Mouse (Mus musculus) c-Kit-positive CD71-negative TER-119-negative erythroid progenitor cells, embryonic 14.5 days (primary cell): ENCODE data around the gene Thrap3.
"Not testable (repeated sequence)": the region's sequence is repeated elsewhere in the genome, so short reads cannot be mapped to it uniquely, and the experiment has no call there.

ENCODE experiments used
- DNase-seq: peaks from one replicate; pipeline ENCODE4 v3.0.0-alpha.2; 2013; ENCODE audit warnings: low read depth

Gene Thrap3

DNA sequence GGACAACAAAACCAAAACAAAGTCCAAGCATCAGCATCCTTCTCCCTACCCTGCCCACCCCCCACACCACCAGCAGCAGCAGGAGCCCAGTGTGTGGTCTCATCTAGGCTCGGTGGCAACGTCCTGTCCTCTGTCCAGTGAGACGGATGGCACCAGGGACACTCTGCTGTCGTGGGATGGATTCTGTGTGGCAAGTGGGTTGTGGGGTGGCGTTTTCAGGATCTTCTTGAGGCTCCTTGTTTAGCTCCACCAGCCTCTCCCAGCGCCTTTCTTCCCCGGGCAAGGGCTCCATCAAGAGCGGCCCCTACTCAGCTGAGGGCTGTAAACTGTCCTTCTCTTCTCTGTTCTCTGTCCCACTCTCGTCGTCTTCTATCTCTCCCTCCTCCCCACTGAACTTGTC is 37.5 kb downstream of the Thrap3 start:
- not testable (repeated sequence) for DNase-seq

DNA sequence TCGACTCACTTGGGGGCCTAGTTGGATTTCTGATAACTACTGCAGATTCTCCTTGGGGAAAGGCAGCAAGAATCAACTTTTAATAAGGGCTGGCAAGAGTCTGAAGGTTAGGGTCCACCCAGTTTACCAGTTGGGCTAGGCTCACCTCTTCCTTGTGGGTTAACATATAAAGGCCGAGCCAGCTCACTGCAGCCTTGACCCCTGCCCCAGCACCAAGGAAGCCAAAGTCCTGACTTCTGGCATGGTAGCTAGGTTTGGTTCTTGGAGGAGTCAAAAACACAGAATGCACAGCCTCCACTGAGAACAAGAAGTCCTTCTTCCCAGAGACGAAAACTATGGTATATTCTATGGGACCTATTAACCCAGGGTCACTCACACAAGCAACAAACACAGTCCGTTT is 38.9 kb downstream of the Thrap3 start:
- no peak for DNase-seq

DNA sequence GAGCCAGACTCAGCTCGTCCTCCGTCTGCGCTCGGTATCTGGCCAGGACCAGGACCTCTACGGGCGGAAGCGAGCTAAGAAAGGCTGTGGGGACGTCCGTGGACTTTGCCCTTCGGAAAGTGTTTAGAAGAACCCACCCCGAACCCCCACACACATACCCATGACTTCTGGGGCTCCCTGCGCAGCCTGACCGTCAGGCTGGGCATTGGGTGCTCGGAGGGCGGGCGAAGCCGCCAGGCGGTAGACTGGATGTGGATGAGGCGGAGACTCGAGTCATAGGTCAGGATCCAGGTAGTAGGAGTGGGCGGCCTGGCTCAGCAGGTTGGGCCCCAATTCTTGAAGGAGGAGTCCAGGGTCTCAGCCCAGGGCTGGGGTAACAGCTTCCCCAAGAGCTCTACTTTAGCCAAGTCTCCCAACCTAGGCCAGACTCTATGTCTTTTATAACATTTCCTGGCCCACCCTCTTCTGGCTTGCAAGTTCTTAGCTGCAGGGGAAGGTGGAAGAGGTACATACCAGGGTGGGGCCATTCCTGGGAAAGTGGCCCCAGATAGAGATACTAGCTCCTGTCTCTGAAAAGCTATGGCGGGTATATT is 39.4 kb downstream of the Thrap3 start, which contains the start of gene Sh3d21:
Sh3d21 (minus strand) TSS at position 425 of the 593 bp plus-strand sequence.
- DNase-seq, result no peak

DNA sequence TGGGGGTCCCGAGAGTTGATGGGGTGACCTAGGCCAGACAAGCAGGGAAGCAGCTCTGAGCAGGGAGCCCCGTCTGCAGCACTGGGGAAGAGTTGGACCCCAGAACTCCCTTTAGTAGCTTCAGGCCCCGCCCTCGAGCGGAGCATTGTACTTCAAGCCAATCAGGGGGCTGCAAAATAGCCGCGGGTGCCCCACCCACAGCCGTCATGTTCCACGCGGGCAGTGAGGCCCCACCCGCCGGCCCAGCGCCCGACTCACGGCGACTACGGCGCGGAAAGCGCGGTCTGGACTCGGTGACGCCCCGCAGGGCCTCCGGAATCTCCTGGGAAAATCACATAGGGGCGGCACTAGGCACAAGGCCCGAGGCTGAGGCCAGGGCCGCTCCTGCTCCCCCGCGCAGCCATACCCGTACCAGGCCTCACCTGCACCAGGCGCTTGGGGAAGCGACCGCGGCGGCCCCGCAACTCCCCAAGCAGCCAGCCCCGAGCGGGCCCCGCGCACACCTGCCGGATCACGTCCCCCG is 40.0 kb downstream of the Thrap3 start:
- DNase-seq, result peak; percentile 74

DNA sequence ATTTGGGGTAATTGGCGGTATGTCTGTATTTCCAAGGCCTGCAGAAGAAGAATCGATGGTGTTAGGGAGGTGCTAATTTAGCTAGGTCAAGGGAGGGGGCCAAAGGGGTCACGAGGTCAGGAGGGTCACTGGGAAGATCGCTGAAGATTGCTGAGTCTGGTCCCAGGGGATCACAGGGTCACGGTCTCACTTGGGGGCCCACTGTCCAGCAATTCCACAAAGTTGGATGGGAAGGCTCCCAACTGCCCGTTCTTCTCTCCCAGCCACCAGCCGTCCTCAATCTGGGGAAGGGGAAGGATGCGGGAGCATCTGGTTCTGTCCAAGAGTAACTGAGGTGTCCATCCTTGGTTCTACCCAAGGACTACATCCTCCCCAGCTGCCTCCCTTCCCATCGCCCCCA is 40.6 kb downstream of the Thrap3 start:
- DNase-seq, result no peak

DNA sequence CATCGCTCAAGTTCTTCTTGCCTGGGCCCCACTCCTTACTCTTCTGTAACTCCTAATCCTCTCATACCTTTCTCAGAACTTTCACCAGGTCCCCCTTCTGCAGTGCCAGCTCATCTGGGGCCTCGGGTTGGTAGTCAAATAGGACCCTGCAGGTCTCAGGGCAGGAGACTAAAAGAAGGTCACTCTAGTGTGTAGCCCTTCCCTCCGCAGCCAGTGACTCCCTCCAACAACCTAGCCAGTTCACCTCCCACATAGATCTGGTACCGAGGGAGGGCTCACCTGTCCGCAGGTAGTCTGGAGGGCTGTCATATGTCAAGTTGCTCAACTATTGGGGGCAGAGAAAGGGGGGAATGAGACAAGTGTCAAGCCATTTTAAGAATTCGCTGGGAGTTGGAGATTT is 41.1 kb downstream of the Thrap3 start:
- DNase-seq, result no peak

DNA sequence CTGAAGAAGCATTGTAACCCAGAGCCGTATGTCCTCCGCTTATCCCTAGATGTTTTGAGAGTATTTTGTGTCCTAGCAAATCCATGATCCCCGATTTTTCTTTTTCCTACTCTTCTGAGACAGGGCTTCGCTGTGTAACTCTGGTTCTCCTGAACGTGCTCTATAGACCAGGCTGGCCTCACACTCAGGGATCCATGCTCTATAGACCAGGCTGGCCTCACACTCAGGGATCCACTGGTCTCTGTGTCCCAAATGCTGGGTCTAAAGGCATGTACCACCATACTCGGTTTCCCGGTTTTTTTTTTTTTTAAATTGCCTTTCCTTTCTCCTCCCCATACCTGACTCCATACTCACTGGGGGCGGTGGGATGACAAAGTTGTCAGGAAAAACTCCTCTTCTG is 41.6 kb downstream of the Thrap3 start:
- DNase-seq, result no peak

DNA sequence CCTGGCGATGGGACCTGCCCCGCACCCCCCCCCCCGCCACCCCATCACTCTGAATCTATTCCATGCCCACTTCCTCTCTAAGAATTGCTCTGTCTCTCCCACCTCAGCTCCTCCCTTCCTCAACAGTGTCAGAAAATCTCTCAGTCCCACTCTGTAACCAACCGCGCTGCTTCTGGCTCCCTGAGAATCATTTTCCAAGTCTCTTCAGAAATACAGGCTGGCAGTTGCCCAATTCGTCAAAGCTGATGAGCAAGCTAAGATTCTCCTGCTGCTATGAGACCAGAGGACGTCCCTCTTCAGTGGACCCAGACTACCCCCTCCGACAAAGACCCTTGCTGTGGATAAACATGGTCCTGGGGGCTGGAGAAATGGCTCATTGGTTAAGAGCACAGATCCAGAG is 43.1 kb downstream of the Thrap3 start:
- DNase-seq, result no peak

DNA sequence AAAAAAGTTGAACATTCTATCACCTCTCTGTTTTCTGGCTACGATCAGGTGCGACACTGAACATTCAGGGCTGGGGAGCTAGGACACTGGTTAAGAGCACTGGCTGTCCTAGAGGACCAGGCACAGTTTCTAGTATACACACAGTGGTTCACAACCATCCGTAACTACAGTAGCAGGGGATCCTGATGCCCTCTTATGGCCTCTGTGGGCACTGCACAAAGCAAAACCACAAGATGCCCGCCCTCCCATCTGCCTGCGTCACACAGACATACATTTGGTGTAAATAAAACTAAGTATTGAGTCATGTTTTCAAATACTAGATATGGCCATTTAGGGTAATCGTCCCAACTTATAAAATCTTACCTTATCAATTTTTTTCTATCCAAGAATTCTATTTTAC is 45.0 kb downstream of the Thrap3 start:
- no peak for DNase-seq

DNA sequence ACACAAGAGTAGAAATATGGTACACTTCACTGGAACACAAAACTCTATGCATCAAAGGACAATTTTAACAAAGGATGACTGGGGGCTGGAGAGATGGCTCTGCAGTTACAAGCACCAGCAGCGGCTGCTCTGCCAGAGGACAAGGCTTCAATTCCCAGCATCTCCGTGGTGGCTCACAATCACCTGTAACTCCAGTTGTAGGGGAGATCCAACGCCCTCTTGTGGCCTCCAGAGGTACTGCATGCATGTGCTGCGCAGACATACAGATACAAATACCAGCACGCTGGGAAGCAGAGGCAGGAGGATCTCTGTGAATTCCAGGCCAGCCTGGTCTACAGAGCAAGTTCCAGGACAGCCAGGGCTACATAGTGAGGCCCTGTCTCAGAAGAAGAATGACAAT is 45.9 kb downstream of the Thrap3 start:
- DNase-seq, result no peak

DNA sequence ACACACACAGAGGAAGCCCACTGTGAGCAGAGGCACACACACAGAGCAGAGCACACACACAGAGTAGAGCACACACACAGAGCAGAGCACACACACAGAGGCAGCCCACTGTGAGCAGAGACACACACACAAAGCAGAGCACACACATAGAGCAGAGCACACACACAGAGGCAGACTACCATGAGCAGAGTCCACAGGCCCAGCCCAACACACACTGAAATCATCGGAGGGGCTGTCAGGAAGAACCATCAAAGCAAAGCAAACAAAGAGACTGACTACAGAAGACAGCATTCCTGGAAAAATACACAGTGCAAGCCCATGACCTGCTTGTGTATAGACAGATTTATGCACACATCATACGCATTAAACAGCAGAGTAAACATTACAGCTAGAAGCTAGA is 46.7 kb downstream of the Thrap3 start:
- no peak for DNase-seq

DNA sequence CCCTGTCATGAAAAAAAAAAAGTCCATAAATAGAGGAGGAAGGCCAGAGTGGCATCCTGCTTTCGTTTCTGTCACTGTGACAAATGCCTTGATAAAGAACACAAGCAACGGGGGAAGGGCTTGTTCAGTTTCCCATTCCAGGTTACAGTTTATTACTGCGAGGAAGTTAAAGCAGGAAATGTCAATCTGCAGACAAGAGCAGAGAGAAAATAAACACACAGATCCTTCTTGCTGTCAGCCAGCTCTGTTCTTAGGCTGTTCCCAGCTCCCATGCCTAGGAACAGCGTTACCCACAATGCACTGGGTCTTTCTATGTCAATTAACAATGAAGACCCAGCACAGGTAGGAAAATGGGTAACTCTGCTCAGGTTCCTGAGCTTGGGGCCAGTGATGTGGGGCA is 47.4 kb downstream of the Thrap3 start:
- no peak for DNase-seq

DNA sequence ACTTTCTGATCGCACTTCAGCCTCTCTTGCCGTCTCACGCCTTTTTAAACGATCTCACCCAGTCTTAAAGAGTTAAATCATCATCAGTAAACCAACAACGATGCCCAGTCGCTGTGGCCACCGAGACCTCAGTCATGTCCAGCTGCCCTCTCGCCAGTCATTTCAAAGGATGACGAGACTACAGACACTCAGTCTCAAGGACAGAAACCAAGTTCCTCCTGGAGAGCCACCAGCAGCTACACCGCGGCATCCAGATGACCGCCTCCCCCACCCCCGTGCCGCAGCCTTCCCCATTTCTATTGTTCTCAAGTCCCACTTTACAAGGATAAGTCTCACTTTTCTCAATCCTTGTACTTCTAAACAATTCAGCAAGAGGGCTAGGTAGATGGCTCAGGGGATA is 49.7 kb downstream of the Thrap3 start:
- no peak for DNase-seq

DNA sequence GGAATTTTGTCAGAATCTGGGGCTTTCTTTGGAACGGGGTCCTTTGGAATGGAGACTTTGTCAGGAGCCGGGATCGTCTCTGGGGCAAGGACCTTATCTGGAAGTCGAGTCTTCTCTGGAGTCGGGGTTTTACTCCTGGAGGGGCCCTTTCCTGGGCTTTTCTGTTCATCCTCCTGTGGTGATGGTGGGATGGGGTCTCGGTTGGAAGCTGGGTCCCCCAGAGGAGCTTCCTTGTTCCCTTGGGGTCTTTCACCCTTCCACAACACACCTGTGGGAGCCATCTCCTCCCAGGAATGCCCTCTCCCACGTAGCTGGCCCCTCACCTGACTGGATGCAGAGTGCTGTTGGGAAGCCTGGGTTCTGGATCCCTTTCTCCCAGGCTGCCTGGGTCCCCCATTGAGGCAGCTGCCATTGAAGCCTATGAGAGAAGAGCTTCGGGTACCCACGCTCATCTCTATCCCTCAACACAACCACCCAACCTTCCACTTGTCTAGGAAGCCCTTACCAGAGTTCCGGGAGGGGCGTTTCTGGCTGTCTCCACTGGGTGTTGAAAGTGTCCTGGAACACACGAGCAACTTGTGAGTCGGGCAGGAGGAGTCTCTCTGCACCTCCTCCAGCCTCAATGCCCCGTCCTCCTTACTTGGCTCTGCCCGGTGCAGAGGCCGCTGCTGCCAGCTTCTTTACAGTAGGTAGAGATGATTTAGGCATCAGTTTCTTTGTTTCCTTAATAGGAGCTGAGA is 50.7 kb downstream of the Thrap3 start:
- no peak for DNase-seq

DNA sequence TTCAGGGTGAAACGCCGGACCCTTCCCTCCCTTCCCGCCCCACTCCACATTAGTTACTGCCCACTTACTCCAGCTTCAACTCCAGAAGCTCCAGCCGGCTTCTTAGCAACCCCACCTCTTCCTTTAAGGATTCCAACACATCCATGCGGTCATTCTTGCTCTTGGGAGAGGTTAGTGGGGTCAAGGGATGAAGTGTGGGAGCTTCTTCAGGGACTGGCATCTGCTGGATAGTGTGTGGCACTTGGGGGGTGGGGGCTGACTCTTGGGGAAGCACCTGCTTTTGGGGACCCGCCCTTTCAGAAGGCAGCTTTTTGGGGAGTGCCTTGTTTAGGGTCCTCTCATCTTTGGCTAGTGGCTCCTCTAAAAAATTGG is 51.6 kb downstream of the Thrap3 start:
- no peak for DNase-seq

DNA sequence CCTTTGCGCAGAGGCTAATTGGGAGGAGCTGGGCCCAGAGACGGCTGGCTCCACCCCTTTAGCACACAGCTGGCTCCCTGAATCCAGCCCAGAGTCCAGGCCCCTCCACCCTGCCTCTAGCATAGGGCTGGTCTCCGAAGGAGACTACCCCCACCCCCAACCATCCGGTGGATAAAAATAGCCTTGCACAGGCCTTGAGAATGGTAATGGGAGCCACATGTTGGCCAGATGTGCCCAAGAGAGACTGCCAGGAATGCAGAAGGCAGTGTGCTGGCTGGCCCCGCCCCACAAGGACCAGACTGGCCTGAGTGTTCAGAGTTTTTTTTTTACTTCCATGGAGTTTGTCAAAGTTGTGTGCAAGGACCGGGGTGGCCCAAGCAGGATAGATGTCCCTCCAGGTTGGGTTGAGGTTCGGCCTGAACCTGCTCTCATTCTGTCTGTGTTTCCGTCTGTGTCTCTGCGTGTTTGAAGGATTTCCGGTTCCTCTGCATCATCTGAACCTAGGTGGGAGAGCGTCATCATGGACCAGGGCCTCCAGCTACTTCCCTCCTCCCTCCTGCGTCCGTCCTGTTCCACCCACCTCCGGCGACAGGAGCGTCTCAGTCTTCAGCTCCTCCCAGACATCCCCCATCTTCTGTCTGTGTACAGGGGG is 52.1 kb downstream of the Thrap3 start:
- DNase-seq, result no peak

DNA sequence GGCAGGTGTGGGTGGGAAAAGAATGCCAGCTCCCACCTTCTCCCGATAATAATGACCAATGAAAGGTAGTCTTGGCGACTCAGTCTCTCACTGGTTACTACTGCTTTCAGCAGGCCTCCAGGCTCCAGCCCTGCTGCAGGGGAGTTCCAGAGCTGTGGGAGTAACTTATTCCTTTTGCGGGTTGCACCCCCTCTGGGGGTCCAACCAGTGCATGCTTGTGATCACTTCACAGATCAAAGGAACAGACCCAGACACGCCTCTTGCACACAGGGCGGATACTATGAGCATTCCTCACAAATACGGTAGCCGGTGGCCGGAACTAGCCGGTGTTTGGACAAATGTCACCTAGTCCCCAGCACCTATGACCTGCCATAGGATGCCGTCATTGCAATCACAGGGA is 52.8 kb downstream of the Thrap3 start:
- no peak for DNase-seq

DNA sequence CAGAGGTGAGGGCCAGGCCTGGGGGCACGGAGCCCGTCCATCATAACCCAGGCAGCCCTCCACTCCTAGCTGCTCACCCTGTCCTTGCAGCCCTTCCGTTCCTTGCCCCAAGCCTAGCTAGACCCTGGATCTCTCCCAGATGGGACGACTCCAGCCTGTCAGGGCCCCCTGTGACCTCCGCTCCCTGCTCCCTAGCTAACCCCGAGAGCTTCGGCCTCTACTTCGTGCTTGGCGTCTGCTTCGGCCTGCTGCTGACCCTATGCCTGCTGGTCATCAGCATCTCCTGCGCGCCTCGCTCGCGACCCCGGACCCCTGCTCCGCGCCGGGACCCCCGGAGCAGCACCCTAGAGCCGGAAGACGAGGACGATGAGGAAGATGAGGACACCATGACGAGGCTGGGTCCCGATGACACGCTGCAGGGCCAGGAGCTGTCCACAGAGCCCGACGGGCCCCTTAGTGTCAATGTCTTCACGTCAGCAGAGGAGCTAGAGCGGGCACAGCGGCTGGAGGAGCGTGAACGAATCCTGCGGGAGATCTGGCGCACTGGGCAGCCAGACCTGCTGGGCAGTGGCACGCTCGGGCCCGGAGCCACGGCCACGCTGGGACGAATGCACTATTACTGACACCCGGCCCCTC is 53.4 kb downstream of the Thrap3 start:
- DNase-seq, result no peak

DNA sequence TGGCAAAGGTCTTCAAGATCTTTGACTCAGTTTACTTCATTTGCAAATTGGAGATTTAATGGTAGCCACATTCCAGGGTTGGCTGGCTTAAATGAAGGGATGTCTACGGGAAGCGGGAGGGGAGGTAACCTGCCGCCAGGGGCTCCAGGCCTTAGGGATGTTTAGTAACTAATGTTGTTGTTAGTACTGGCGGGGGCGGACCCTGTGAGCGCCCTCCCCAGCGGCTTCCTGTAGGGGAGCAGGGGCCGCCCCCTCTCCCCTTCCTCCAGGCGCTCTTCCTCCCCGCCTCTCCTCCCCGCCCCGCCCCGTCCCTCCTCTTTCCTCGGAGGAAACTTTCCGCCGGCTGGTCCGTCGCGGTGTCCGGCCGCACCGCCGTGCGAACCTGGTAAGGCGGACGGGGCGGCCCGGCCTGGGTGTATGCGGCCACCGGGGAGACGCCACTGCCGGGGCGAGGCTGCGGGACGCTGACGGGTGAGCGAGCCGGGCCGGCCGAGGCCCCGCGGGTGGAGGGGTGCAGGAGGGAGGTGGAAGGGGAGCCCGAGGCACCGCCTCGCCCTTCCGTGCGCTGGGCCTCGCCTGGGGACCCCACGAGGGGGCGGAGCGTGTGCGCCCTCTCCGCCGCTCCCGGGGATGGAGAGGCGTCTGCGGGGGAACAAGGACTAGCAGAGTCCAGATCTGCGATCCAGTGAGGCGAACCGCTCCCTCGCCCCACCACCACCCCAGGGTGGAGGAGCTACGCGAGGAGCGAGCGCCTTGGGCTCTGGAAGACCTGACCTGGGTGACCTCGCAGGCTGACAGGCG is 54.2 kb downstream of the Thrap3 start:
- DNase-seq, result no peak

DNA sequence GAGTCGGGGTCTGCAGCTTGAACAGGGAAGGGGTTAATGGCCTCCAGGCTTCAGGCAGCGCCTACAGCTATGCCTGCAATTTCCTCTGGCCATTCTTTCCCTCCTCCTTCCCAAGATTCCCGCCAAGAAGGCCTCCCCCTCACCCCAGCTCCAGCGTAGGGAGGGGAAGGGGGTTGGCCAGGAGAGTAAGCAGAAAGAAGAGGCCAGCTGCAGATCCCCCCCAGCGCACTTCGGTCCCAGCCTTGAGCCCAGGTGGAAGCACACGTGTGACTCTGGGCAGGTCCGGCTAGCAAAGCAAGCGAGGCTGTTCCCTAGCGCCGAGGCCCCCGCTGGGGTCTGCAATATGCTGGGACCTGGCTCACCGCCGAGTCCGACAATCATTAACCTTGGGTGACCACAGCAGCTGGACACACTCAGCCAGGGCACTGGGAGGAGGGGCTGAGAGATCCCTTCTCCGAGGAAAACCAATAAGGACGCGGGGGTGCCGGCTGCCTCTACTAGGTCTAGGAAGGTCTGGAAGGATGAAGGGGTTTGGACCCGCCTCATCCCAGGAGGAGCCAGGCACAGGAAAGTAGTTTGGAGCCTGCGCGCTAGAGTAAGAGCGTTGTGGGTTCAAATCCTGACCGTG is 54.9 kb downstream of the Thrap3 start, which contains the start of gene Eva1b:
Eva1b (plus strand) TSS at position 212 of the 628 bp plus-strand sequence.
- no peak for DNase-seq

DNA sequence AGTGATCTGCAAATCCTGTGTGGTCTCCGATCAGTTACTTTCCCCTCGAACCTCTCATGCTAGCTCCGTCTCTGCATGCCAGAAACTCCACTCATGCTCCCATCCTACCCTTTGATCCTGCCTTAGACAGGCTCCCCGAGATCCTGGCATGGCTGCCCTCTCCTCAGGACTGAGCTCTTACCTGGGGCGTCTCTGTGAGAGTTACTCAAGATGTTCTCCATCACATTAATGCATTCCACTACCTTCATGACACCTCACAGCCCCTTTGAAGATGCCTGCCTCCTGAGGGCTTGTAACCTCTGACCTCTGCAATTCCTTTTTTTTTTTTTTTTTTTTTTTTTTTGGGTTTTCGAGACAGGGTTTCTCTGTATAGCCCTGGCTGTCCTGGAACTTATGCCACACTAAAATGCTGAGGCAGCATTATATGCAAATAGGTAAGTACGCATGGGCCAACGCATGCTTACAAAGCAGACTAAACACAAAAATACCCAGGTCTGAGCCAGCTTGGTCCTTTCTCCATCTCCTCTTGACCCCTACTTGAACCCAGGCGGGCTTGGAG is 55.5 kb downstream of the Thrap3 start:
- DNase-seq, result no peak
